Mouse (Mus musculus): ENCODE measurements at regions not wholly inside any gene's neighbourhood (a gene's known extent, or its start where the extent isn't known, plus 50 kb on each side); places are given as distances from the start of the nearest gene placed in this dataset.

DNA sequence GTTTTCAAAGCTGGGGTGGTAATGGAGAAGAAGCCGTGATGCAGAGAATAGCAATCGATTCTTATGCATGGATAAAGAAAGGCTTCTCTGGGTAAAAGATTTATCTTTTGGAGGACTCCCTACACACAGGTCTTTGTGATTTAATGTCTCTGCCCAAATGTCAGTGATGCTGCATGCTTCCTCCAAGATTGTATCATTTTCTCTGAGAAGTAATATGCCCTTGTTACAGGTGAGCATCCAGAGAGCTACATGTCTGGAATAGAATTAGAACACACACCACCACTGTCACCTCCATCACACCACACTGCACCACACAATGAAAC is 346.0 kb downstream of the Tm4sf1 start:
- TF ChIP-seq CTCF (IDR thresholded peaks at IDR 0.05; ENCODE audit: low read depth, low read length) (no peak), POLR2A (IDR thresholded peaks at IDR 0.05; ENCODE audit: borderline replicate concordance, low read depth, low read length) (no peak)
